Mouse (Mus musculus) testis, adult 2 months (tissue): ENCODE results near the gene Mob3a. TPM values are rescaled to one million over a fixed set of nuclear protein-coding genes. Genes with fewer than 3 reads are reported as not detected.
A peak's percentile ranks its signal among the peaks of the same experiment; 100 is the strongest.

Experiments
- H3K27ac ChIP-seq: fragments of 200-500 bp; 2 replicates; pipeline ENCODE4 v1.5.1; 2012; ENCODE audit warnings: low read depth, low read length; ENCODE audit not compliant: control insufficient read depth, insufficient read depth
- H3K27me3 ChIP-seq: fragments of 200-500 bp; 2 replicates; pipeline ENCODE4 v1.6.1; 2012; ENCODE audit warnings: mild to moderate bottlenecking, low read length, moderate library complexity; ENCODE audit not compliant: control insufficient read depth, insufficient read depth
- H3K36me3 ChIP-seq: fragments of 200-500 bp; 2 replicates; pipeline ENCODE4 v1.6.1; 2012; ENCODE audit warnings: mild to moderate bottlenecking, low read length; ENCODE audit not compliant: control insufficient read depth, insufficient read depth
- H3K4me1 ChIP-seq: fragments of 200-500 bp; 2 replicates; pipeline ENCODE4 v1.6.1; 2012; ENCODE audit warnings: low read length; ENCODE audit not compliant: control insufficient read depth, insufficient read depth
- H3K4me3 ChIP-seq: fragments of 200-500 bp; 2 replicates; pipeline ENCODE4 v1.5.1; 2012; ENCODE audit warnings: low read depth, mild to moderate bottlenecking, low read length, moderate library complexity, mixed read lengths; ENCODE audit not compliant: control insufficient read depth
- CTCF ChIP-seq: fragments of 200-500 bp; IDR thresholded peaks from 2 replicates; pipeline ENCODE4 v1.5.1; 2012; ENCODE audit warnings: low read depth, mild to moderate bottlenecking, inconsistent platforms, low read length, moderate library complexity; ENCODE audit not compliant: control insufficient read depth, insufficient read depth, insufficient replicate concordance
- POLR2A ChIP-seq: fragments of 200-500 bp; IDR thresholded peaks from 2 replicates; pipeline ENCODE4 v1.6.1; 2012; ENCODE audit warnings: low read depth, mild to moderate bottlenecking, inconsistent platforms, low read length, moderate library complexity; ENCODE audit not compliant: control insufficient read depth
- polyA plus RNA-seq: library from polyadenylated mRNA; depleted of rRNA; stranded (reverse); fragments of >200 nt; gene quantifications from 2 replicates; pipeline ENCODE4 v1.2.3, GENCODE M21; 2012

Gene Mob3a
- polyA plus RNA-seq, 1 experiment: 11.1 TPM

- H3K4me1 ChIP-seq: peaks cover 14% of the 10 kb centered on the region
- TF ChIP-seq CTCF: no peak
- H3K27ac ChIP-seq: no peak overlapping the region
- H3K36me3 ChIP-seq: no peaks in the 10 kb centered on the region; the same call in 1 of the 2 replicates
- no peak overlapping the region for H3K4me3 ChIP-seq
- H3K27me3 ChIP-seq: no peaks in the 10 kb centered on the region
Observed at GRCm38 (mm10) chr10:80665981-80666733, 35.6 kb downstream of the Mob3a start.

GRCm38 (mm10) chr10:80665459-80665858 lies 36.3 kb downstream of the Mob3a start:
- no peaks in the 10 kb centered on the region for H3K27me3 ChIP-seq
- H3K4me1 ChIP-seq: peaks cover 14% of the 10 kb centered on the region
- no peak overlapping the region for H3K27ac ChIP-seq
- no peak overlapping the region for H3K4me3 ChIP-seq
- H3K36me3 ChIP-seq: no peaks in the 10 kb centered on the region; the same call in 1 of the 2 replicates
- no peak for TF ChIP-seq POLR2A
- TF ChIP-seq CTCF: no peak

DNA sequence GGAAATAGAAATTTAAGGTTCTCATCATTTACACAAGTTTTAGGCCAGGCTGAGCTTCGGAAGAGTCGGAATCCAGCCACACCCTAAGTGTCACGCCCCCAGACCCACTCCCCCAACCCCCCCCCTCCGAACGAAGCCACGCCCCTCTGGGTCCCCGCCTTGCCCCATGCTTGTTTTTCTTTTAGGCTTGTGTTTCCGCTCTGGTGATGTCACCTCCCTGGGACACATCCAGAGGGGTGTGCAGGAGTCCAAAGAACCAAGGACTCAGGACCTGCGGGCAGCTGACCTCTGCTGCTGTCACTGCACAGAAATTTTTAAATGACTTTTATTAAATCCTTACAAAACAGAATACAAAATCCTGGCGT lies 36.8 kb downstream of the Mob3a start:
- H3K27me3 ChIP-seq: no peaks in the 10 kb centered on the region
- peak overlapping the region; percentile 75 for H3K27ac ChIP-seq
- H3K4me3 ChIP-seq: no peak overlapping the region
- peaks cover 14% of the 10 kb centered on the region for H3K4me1 ChIP-seq
- no peaks in the 10 kb centered on the region; the same call in 1 of the 2 replicates for H3K36me3 ChIP-seq
- TF ChIP-seq CTCF (no peak), POLR2A (no peak)

DNA sequence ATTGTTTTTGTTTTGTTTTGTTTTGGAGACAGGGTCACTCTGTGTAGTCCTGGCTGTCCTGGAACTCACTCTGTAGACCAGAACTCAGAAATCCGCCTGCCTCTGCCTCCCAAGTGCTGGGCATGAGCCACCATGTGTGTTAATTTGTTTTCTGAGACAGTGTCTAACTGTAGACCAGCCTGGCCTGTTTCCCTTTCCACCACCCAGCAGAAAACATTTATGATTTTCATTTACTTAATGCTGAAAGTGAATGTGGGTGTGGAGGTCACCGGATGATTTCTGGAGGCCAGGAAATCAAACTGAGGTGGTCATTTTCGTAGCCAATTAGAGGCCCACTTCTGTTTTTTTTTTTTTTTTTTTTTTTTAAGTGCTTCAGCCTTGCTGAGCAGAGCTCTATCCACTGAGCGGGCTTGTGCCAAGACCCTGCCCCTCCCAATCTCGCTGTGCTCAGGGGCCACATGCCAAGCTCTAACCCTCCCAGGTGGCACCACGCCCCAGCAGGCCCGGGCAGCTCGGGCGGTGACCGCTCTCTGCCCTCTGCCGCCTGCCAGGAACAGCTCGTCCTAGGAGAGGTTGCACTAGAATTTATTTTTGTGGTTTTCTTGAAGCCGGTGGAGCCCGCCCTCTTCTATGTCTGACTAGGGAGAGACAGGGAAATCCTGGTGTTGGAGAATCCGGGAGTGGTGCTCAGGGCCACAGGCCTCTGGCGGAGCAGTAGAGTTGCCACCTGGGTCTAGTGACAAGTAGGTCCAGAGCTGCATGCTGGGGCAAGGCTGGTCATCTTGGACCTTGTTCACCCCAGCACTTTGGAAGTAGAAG lies 37.4 kb downstream of the Mob3a start:
- H3K27ac ChIP-seq: peak overlapping the region; percentile 75
- no peak for TF ChIP-seq CTCF
- no peak for TF ChIP-seq POLR2A
- no peak overlapping the region for H3K4me3 ChIP-seq
- no peaks in the 10 kb centered on the region; the same call in 1 of the 2 replicates for H3K36me3 ChIP-seq
- no peaks in the 10 kb centered on the region for H3K27me3 ChIP-seq
- peaks cover 11% of the 10 kb centered on the region for H3K4me1 ChIP-seq

GRCm38 (mm10) chr10:80663485-80664196 lies 38.1 kb downstream of the Mob3a start:
- H3K27ac ChIP-seq: no peak overlapping the region
- H3K4me1 ChIP-seq: peaks cover 14% of the 10 kb centered on the region
- no peak overlapping the region for H3K4me3 ChIP-seq
- no peak for TF ChIP-seq POLR2A
- TF ChIP-seq CTCF: no peak
- H3K27me3 ChIP-seq: no peaks in the 10 kb centered on the region
- no peaks in the 10 kb centered on the region; the same call in 1 of the 2 replicates for H3K36me3 ChIP-seq

GRCm38 (mm10) chr10:80661149-80661548 lies 40.6 kb downstream of the Mob3a start:
- TF ChIP-seq CTCF (peak; percentile 56; the same call in 1 of the 2 replicates), POLR2A (no peak)
- no peak overlapping the region for H3K4me3 ChIP-seq
- peaks cover 26% of the 10 kb centered on the region for H3K4me1 ChIP-seq
- no peak overlapping the region for H3K27ac ChIP-seq
- no peaks in the 10 kb centered on the region for H3K27me3 ChIP-seq
- H3K36me3 ChIP-seq: no peaks in the 10 kb centered on the region

DNA sequence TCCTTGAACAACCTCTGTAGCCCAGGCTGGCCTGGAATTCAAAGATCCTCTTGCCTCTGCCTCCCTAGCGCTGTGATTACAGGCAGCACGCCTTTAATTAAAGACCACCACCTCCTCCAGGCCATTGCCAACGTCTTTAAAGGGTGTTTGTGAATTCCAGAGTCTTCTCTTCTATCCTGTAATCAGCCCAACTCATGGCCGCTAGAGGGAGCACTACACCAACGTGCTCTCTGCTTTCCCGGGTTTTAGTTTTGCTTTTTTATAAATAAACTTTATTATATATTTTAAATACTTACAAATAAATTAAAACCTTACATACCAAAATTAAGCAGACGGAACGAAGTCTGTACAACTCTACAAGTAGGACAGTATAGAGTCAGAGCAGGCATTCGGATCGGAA lies 42.6 kb downstream of the Mob3a start:
- Histone ChIP-seq H3K4me1 (peaks cover 21% of the 10 kb centered on the region), H3K27me3 (no peaks in the 10 kb centered on the region), H3K4me3 (no peak overlapping the region), H3K36me3 (no peaks in the 10 kb centered on the region), H3K27ac (no peak overlapping the region)
- TF ChIP-seq POLR2A: no peak
- no peak for TF ChIP-seq CTCF
